Mouse (Mus musculus): ENCODE results near the gene Ppp1r27. TPM values are rescaled to one million over a fixed set of nuclear protein-coding genes. Genes with fewer than 3 reads are reported as not detected.

Gene Ppp1r27
- not detected for total RNA-seq (2023)

DNA sequence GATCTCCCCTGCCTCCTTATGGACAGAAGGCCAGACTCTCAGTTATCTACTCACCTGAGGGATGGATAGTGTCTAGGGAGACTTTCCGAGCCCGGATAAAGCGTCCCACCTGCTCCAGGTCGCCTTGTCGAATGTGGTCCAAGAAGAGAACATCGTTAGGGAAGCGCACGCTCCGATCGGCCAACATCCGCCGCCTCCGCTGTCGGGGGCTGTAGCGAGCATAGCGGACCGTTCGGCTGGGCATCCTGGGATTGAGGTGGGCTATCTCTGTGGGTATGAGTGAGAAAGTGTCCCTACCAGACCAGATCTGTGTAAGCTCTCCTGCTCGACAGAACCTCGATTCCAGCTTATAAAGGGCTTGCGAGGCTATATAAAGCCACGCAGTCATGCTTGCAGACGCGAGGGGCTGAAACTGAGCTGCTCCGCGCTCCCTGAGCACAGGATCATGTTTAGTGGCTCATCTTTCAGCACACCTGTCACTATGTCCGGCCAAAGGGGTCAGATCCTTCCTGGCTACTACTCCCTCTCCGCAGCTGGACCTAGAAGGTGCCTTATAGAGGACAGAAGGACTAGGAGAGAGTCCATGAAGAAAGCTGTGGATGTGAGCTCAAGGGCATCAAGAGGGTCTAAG, at the start of gene Ppp1r27:
Gene Ppp1r27 (minus strand): TSS at position 323 of the 631 bp plus-strand sequence.

DNA sequence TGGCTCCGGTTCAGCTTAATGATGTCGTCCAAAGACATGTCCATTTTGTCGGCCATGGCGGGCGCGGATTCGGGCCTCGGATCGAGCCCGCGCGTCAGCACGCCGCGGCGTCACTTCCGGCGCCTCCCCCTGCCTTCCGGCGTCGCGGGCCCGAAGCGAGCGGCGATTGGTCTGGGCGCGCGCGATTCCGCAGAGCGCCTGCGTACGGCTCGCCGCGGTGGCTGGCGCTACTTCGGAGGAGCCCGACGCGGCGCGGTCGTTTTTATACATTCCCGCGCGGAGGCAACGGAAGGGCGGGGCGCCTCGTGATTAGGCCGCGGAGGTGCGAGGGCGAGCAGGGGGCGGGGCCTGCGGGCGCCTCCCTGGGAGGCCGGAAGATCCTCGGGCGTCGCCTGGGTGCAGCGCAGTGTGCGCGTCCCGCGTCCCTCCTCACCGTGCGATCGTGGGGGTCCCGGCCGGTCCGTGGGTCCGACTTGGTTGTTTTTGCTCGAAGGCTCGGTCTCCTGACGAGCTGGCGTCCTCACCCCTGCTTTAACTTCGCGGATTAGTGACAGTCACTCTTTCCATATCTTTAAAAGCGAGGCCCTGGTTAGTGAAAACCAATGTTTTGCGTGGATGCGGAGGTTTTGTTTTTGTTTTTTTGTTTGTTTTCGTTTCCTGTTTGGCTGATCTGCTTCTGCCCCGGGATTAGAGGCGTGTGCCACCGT, 47.5 kb upstream of the Ppp1r27 start, which contains the start of the genes Alyref and Anapc11:
Gene Alyref (minus strand): TSS at position 83 of the 707 bp plus-strand sequence.
Gene Anapc11 (plus strand): TSS at position 139 of the 707 bp plus-strand sequence.

DNA sequence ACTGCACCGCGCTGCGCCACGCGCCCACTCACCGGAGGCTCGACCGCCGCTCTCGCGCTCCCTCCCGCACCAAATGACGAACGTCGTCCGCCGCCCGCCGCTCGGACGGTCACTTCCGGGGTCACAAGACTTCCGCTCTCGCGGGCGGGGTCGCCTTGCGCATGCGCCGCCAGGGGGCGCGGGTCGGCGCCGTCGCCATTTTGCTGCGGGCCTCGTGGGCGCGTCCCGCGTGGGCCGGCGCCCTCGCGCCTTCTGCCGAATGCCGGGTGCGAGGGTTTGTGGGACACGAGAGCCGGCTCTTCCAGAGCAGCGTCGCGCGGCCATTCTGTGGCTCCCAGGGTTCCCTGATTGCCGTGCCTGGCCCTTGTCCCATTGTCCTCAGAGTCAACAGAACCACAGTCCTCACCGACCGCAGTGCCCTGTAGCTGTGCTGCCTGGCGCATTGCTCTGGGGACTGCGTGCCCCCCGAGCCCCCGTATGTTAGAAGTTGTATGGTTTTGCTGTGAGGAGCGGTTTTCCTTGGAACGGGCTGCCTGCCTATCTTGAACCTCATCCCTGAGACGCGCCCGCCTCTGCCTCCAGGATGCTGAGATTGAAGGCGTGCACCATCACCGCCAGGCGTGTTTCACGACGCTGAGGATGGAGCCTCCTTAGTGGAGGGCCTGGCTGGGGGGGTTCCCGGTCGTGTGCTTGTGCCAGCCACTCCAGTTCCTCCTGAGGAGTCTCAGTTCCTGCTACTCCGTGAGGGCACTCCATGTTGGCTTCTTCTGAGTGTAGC, 30.7 kb upstream of the Ppp1r27 start, which contains the start of gene Arhgdia:
Gene Arhgdia (minus strand): TSS at position 135 of the 778 bp plus-strand sequence.

DNA sequence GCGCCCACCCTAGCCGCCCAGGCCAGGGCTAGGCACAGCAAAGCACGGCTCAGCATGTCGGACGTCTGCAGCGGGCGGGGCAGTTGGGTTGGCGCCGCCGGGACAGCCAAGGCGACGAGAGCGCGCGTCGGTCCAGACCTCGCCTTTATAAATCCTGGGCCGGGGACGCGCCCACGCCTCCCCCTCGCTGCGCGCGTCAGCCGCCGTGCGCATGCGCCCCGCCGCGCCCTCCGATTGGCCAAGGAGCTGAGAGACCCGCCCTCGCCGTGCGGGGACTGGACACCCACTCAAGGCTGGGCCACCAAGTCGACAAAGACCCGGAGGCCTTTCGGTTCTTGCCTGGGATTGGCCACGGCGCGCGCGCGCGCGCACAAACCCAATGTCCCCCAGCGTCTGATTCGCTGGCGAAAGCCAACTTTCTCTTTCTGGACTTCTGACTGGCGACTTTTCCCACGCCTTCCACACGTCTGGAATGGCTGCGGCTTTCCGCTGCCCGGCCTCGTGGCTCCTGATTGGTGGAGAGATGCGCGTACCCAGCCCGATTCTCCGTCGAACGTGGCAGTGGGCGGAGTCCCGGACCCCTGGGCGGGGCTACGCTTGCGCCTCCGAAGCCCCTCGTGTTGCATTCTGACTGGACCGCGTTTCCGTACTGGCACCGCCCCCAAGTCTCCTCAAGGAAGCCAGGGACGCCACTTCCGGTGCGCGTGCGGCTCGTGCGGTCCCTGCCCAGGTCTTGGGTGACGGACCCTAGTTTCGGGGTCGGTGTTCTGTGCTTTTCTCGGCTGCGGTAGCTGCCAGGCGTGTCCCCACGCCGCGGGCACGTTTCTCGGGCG, 22.0 kb upstream of the Ppp1r27 start, which contains the start of gene P4hb:
Gene P4hb (minus strand): TSS at position 502 of the 833 bp plus-strand sequence.

DNA sequence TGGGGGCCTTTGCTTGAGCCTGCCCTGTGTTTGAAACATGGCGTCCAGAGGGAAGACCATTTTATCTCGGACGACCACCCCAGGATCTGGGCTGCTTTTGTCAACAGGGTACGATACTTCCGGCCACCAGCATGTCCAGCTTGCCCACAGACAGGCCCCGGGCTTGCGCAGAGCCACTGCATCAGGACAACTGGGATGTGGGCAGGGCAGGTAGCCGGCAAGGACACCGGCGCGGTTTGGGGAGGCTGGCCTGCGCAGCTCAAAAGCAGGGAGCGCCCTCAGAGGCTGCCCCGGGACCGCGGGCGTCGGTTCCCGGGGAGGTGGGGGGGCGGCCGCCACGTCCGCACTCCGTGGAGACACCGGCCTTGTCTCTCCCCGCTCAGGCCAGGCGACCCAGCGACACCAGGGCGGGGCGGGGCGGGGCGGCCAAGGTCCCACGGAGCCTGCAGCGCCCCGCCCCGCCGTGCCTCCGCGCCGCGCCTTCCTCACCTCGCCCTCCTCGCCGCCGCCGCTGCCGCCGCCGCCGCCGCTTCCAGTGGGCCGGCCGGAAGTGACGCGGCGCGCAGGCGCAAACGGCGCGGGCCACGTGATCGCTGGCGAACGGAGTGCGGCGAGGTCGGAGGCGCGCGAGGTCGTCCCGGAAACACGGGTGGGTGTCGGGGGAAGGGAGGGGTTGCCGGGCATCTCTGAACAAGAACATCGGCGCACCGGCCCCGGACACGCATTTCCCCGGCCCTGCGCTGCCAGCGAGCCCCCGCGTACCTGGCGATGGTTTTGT, 1.6 kb downstream of the Ppp1r27 start, which contains the start of gene Mcrip1:
Gene Mcrip1 (minus strand): TSS at position 560 of the 778 bp plus-strand sequence.

DNA sequence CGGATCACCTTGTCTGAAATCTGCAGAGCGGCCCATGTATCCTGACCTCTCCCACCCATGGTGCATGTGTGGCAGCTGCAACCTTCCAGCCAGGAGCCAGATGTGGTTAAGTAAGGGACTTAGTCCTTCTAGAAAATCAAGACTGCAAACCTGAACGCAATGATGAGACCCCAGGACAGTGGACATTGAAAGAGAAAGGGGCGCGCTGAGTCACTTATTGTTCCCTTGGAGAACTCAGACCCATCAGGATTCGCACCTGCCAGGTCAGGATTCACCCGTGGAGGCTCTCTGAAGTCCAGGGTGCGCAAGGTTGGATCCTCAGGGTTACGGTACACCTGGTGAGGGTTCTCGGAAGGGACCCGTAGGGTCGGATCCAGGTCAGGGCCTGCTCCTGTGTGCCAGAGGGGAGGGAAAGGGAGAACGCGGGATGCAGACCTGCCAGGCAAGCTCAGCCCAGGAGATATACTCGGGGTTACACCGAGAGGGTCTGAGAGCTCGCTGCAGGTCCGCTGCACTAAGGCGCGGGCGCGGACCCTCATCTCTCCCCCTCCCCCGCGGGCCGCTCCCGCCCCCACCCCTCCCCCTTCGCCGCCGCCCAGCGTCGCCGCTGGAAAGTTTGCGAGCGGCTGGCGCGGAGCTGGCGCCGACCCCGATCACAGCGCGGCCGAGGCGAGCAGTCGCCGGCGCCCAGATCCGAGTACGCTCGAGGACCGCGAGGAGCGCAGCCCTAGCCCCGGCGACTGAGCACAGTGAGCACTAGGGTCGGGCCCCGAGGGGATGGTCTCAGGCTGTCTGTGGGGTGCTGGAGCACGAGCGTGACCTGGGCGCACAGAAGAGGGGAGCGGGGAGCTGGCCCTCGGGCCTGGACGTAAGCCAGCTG, 20.6 kb downstream of the Ppp1r27 start, which contains the start of gene Gcgr:
Gene Gcgr (plus strand): TSS at position 615 of the 880 bp plus-strand sequence.

Other genes starting within 250 kb of the Ppp1r27 start
- 1,000 to 10,000 TPM; 2,824 to 3,098 TPM for gene Actg1, start 202.6 kb downstream of the Ppp1r27 start, total RNA-seq (2023)
- gene Fscn2, start 189.6 kb downstream of the Ppp1r27 start, total RNA-seq (2023), result not detected
- 10 to 100 TPM; 15.8 to 18.4 TPM for gene Faap100, start 172.4 kb downstream of the Ppp1r27 start, total RNA-seq (2023)
- 10 to 100 TPM; 52.6 to 67.1 TPM for gene Nploc4, start 113.4 kb downstream of the Ppp1r27 start, total RNA-seq (2023)
- gene Tspan10, start 108.5 kb downstream of the Ppp1r27 start, total RNA-seq (2023), result 10 to 100 TPM in 1 of 2 experiments, 1 to 10 TPM in 1; 1.9 to 17.2 TPM
- under 1 TPM in 1 of 2 experiments, not detected in 1; 0.36 TPM for gene Pde6g, start 97.6 kb downstream of the Ppp1r27 start, total RNA-seq (2023)
- 1 to 10 TPM; 8.9 to 9.5 TPM for gene Oxld1, start 93.1 kb downstream of the Ppp1r27 start, total RNA-seq (2023)
- 10 to 100 TPM; 11.6 to 12.6 TPM for gene Ccdc137, start 93.0 kb downstream of the Ppp1r27 start, total RNA-seq (2023)
- 10 to 100 TPM in 1 of 2 experiments, 1 to 10 TPM in 1; 7.8 to 11.3 TPM for gene Arl16, start 83.5 kb downstream of the Ppp1r27 start, total RNA-seq (2023)
- gene Mrpl12, start 66.5 kb downstream of the Ppp1r27 start, total RNA-seq (2023), result 10 to 100 TPM; 25.0 to 26.6 TPM
- gene Slc25a10, start 59.3 kb downstream of the Ppp1r27 start, total RNA-seq (2023), result 10 to 100 TPM; 11.1 to 14.2 TPM
- gene Gcgr, start 20.4 kb downstream of the Ppp1r27 start, total RNA-seq (2023), result not detected
- 10 to 100 TPM; 52.0 to 52.6 TPM for gene Mcrip1, start 1.4 kb downstream of the Ppp1r27 start, total RNA-seq (2023)
- gene P4hb, start 22.1 kb upstream of the Ppp1r27 start, total RNA-seq (2023), result 100 to 1,000 TPM; 348 to 375 TPM
- 100 to 1,000 TPM; 623 to 655 TPM for gene Arhgdia, start 30.5 kb upstream of the Ppp1r27 start, total RNA-seq (2023)
- 100 to 1,000 TPM in 1 of 2 experiments, 10 to 100 TPM in 1; 90.1 to 103 TPM for gene Alyref, start 47.2 kb upstream of the Ppp1r27 start, total RNA-seq (2023)
- 10 to 100 TPM; 55.8 to 56.4 TPM for gene Anapc11, start 47.3 kb upstream of the Ppp1r27 start, total RNA-seq (2023)
- gene Npb, start 57.3 kb upstream of the Ppp1r27 start, total RNA-seq (2023), result 1 to 10 TPM in 1 of 2 experiments, not detected in 1; 1.4 TPM
- gene Pcyt2, start 66.8 kb upstream of the Ppp1r27 start, total RNA-seq (2023), result 10 to 100 TPM; 66.8 to 75.4 TPM
- gene Sirt7, start 74.1 kb upstream of the Ppp1r27 start, total RNA-seq (2023), result 100 to 1,000 TPM; 122 to 125 TPM
- gene Mafg, start 82.5 kb upstream of the Ppp1r27 start, total RNA-seq (2023), result 100 to 1,000 TPM in 1 of 2 experiments, 10 to 100 TPM in 1; 96.6 to 101 TPM
- gene Pycr1, start 92.6 kb upstream of the Ppp1r27 start, total RNA-seq (2023), result under 1 TPM in 1 of 2 experiments, not detected in 1; 0.27 TPM
- gene Myadml2, start 97.0 kb upstream of the Ppp1r27 start, total RNA-seq (2023), result not detected
- not detected for gene Notum, start 110.0 kb upstream of the Ppp1r27 start, total RNA-seq (2023)
- gene Aspscr1, start 121.8 kb upstream of the Ppp1r27 start, total RNA-seq (2023), result 10 to 100 TPM; 77.9 to 83.1 TPM
- gene Cenpx, start 162.6 kb upstream of the Ppp1r27 start, total RNA-seq (2023), result 10 to 100 TPM; 34.6 to 45.6 TPM
- gene Lrrc45, start 162.8 kb upstream of the Ppp1r27 start, total RNA-seq (2023), result 10 to 100 TPM; 30.5 to 36.0 TPM
- gene Rac3, start 170.3 kb upstream of the Ppp1r27 start, total RNA-seq (2023), result 1 to 10 TPM; 1.0 to 2.9 TPM
- gene Dcxr, start 176.1 kb upstream of the Ppp1r27 start, total RNA-seq (2023), result 10 to 100 TPM; 26.2 to 29.1 TPM
- 10 to 100 TPM; 11.8 to 24.2 TPM for gene Cbr2, start 181.0 kb upstream of the Ppp1r27 start, total RNA-seq (2023)
- 10 to 100 TPM; 40.5 to 48.6 TPM for gene Hmga1b, start 211.7 kb upstream of the Ppp1r27 start, total RNA-seq (2023)
- gene Rfng, start 233.1 kb upstream of the Ppp1r27 start, total RNA-seq (2023), result 10 to 100 TPM; 16.9 to 20.9 TPM
- gene Gps1, start 233.1 kb upstream of the Ppp1r27 start, total RNA-seq (2023), result 10 to 100 TPM; 53.1 to 57.5 TPM
- gene Dus1l, start 245.3 kb upstream of the Ppp1r27 start, total RNA-seq (2023), result 10 to 100 TPM; 39.3 to 50.0 TPM